Mouse (Mus musculus): ENCODE results near the gene Trim31.

Gene Trim31

GRCm38 (mm10) chr17:36897552-36898205, at the start of gene Trim31:
Gene Trim31, plus strand, starts transcription at chr17:36898118.
- in situ Hi-C loops (cut with MboI, MseI) = loop anchor here (10.0 kb wide), 1 partner anchor 307 kb away; the partner anchor contains the start of gene Olfr94

- in situ Hi-C loops (cut with MboI, MseI) = no loop called here
Observed at GRCm38 (mm10) chr17:36848911-36849310, 49.0 kb upstream of the Trim31 start.

DNA sequence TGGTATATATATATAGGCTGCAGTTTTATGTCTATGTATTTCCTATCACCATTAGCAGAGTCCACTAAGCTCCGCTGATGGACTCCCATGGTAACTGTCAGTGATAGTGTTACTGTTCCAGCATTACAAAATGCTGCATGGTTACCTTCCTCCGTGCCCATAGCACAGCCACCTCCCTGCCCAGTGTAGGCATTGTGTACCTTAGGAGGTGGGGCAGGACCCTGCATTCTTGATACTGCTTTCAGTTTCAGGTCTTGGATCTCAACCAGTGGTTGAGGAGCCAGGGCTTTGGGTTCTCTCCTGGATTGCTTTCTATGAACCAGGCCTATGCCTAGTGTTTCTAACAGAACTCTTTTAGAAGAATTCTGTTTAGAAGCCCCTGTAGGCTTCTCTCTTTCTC, 47.9 kb upstream of the Trim31 start:
- in situ Hi-C loops (cut with MboI, MseI) = no loop called here

DNA sequence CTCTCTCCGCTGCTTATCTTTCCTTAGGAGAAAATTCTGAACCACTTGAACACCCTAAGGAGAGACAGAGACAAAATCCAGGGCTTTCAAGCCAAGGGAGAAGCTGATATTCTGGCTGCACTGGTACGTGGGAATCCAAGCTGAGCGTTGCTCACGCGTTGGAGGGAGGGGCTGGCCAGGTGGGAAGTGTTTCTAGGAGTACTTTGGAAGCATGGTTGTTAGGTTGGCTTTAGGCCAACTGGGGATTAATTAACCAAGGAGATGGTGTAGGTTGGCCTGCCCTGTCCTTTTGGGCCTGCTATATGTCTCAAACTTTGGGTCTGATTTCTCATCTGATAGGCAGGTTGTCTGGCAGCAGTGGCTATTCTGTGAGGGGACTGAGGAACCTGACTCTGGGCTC, 46.7 kb upstream of the Trim31 start:
- in situ Hi-C loops (cut with MboI, MseI) = no loop called here

DNA sequence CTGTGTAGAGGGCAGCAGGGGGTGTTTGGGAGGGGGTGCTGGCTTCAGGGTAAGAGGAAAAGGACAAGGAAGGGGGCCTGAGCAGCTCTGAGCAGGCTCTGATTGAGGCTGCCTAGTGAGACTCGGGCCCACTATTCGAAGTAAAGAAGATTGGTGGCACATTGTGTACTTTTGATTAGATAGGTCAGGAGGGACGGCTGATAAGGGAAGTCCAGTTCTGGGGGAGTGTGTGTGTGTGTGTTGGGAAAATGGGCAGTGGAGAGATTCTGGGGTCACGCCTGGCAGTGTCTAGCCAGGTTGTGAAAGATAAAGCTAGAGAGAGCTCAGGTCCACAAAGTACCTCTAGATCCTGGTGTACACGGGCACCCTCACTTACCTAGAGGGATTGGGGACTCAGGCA, 46.3 kb upstream of the Trim31 start:
- in situ Hi-C loops (cut with MboI, MseI) = no loop called here

GRCm38 (mm10) chr17:36855484-36855883, 42.4 kb upstream of the Trim31 start:
- in situ Hi-C loops (cut with MboI, MseI) = no loop called here

- in situ Hi-C loops (cut with MboI, MseI) = no loop called here
Observed at GRCm38 (mm10) chr17:36856236-36856635, 41.7 kb upstream of the Trim31 start.

- in situ Hi-C loops (cut with MboI, MseI) = no loop called here
Observed at GRCm38 (mm10) chr17:36858181-36858580, 39.7 kb upstream of the Trim31 start.

DNA sequence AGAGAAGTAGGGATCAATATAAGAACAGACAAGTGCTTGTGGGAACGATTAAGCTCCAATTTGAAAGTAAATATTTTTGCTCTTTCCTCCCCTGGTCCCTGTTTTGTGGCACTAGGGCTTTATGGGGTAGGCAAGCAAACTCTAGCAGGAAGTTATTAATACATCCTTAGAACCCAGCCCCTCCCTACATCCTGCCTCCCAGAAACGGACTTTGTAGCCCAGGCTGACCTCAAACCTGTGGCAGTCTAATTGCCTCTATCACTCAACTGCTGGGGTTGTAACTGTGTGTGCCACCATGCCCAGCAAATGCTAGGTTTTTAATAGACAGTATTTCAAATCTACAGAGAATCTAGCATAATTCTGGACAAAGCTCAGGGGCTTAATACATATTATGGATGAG, 36.2 kb upstream of the Trim31 start:
- in situ Hi-C loops (cut with MboI, MseI) = no loop called here

DNA sequence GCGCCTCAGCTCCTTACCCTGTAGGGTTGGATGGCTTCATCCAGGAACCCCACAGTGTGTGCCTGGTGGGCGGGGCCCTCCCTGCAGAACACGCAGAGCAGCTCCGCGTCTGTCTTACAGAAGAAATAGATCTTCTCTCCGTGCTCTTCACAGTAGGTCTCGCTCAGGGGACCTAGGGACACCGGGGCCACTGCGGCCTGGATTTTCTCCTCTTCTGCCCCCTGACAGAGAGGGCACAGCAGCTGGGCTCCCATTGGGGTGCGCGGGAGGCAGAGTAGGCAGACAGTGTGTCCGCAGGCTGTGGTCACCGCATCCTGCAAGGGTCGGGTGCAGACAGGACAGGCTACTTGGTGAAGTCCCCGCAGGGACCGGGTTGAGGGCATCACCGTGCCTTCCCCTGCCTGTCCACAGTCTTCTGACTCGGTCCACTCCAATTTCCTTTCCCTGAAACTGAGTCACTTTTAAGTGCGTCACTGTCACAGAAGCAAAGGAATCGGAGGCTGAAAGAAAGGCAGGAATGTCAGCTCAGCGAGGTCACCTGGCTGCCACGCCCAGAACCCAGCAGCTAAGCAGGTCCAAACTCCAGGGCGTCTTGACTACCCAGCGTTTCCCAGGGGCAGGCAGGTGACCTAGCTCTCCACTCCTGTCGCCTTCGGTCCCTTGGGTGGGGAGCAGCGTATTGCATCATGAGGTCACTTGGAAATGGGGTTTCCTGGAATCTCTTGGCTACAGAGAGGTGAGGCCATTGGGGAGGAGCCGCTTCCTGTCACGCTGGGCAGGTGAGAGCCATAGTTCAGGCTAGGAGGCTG, 31.0 kb upstream of the Trim31 start, which contains the start of gene Trim15:
Gene Trim15 (minus strand): TSS at position 492 of the 809 bp plus-strand sequence.
- in situ Hi-C loops (cut with MboI, MseI) = no loop called here

DNA sequence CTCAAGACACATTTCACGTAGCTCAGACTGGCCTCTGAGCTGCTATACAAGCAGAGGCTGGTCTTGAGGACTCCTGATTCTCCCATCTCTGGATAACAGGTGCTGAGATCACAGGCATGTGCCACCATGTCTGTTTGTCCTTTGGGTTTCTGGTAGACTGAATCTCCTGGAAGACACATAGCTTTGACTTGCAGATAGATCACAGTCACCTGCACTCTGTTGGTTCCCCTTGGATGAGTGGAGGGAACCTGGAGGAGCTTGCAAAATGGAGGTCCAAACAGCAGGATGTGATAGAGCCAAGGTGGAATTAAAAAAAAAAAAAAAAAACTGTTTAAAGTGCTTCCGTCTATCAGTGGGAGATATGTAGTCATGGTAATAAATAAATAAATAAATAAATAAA, 29.1 kb upstream of the Trim31 start:
- in situ Hi-C loops (cut with MboI, MseI) = no loop called here

DNA sequence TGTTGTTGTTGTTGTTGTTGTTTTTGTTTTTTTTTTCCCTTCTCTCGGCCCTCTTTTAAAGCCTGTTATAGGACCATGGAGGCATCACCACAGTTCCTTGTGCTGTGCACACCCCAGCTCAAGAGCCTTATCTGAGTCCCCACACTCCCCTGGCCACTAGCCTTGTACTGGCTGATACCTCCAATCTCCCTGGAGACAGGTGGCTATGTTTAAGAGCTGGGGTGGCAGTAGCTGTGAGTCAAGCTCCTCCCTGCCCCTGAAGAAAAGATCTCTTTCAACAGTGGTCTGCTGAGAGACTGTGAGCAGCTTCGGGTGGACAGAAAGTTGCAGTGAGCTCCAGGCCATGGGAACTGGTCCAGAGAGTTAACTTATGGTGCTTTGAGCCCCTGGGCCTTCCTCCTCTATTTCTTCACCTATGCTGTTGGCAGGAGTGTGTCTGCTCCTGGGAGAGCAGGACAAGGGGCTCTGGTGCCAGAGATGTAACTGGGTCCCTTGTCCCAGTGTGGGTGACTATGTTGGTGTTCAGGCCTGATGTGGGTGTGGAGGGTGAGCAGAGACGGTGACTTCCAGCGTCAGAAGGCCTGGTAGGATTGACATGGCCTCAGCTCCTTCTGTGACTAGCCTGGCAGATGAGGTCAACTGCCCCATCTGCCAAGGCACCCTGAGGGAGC, 28.5 kb upstream of the Trim31 start, which contains the start of gene Trim10:
Gene Trim10 (plus strand): TSS at position 291 of the 671 bp plus-strand sequence.
- in situ Hi-C loops (cut with MboI, MseI) = no loop called here

DNA sequence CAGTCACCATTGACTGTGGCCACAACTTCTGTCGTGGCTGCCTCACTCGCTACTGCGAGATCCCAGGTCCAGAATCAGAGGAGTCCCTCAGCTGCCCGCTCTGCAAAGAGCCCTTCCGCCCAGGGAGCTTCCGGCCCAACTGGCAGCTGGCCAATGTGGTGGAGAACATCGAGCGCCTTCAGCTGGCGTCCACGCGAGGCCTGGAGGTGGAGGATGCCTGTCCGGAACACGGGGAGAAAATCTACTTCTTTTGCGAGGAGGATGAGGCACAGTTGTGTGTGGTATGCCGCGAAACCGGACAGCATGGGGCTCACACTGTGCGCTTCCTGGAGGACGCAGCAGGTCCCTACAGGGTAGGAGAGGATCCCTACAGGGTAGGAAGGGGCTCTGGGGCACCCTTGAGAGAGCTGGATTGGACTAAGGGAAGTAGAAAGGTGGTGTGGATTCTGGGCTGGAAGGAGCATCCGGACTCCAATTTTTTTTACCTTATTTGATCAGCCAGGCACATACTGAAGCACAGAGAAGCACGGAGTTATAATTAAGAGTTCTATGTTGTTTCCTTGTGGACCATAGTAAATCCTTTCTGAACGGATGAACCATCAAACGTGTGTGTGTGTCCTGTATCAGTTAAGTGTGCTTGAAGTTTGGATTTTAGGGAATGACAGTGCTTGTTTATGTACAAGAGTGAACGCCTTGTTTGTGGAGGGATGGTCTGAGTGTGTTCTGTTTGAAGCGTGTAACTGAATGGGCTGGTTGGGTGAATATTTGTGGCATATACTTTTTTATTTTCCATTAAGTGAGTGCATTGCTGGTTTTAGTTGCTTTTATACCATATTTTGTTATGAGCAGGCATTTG, 27.7 kb upstream of the Trim31 start:
- in situ Hi-C loops (cut with MboI, MseI) = no loop called here

GRCm38 (mm10) chr17:36874636-36875035, 23.3 kb upstream of the Trim31 start:
- in situ Hi-C loops (cut with MboI, MseI) = no loop called here

- in situ Hi-C loops (cut with MboI, MseI) = no loop called here
Observed at GRCm38 (mm10) chr17:36883350-36883749, 14.6 kb upstream of the Trim31 start.

DNA sequence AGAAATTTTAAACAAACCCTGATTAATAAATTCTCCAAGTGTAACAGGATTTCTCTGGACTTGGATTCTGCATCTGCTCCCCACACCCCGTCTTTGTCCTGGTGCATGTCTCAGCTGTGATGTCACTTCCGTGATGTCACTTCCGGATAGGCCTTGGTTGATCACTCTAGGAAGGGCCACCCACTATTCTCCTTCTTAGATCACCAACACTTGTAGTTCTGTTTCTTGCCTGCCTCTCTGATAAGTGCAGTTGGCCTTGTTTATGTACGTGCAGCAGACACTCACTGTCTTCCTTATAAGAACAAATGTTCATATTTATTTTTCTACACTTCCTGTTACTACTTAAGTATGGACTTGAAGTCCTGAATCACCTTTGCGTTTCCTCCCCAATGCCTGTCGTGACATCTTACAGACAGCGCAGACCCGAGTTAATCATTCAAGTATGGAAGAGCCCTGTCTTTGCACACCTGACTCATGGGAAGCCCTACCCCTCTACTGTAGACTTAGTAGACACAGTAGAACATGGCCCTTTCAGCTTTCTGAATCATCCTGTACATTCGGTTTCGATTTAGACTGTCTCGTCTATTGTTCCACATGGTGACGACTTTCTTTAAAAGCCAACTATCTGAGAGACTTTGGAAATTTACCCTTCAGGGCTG, 12.7 kb upstream of the Trim31 start:
- in situ Hi-C loops (cut with MboI, MseI) = no loop called here

GRCm38 (mm10) chr17:36890073-36890903, 7.6 kb upstream of the Trim31 start, which contains the start of gene Trim40:
Gene Trim40, minus strand, starts transcription at chr17:36890123.
- in situ Hi-C loops (cut with MboI, MseI) = loop anchor here (5.0 to 10.0 kb wide), 2 partner anchors 162 to 315 kb away; partner anchors contain the start of gene Olfr94

GRCm38 (mm10) chr17:36891496-36891895, 6.4 kb upstream of the Trim31 start:
- in situ Hi-C loops (cut with MboI, MseI) = loop anchor here (5.0 to 10.0 kb wide), 2 partner anchors 161 to 313 kb away; partner anchors contain the start of gene Olfr94

GRCm38 (mm10) chr17:36892362-36892761, 5.6 kb upstream of the Trim31 start:
- in situ Hi-C loops (cut with MboI, MseI) = loop anchor here (5.0 to 10.0 kb wide), 2 partner anchors 160 to 312 kb away; partner anchors contain the start of gene Olfr94

Measured in T-helper 2 cell (primary cell).